Mouse (Mus musculus): ENCODE data around the gene Rcl1.

Gene Rcl1

GRCm38 (mm10) chr19:29151443-29151842, 50.3 kb downstream of the Rcl1 start:
- DNase-seq (ENCODE audit: low spot score): no peak

GRCm38 (mm10) chr19:29155552-29155951, 54.4 kb downstream of the Rcl1 start:
- no peak for DNase-seq (ENCODE audit: low spot score)

GRCm38 (mm10) chr19:29156417-29156816, 55.2 kb downstream of the Rcl1 start:
- no peak for DNase-seq (ENCODE audit: low spot score)

- no peak for DNase-seq (ENCODE audit: low spot score)
These were observed 56.7 kb downstream of the Rcl1 start for GRCm38 (mm10) chr19:29157678-29158466.

- DNase-seq (ENCODE audit: low spot score): no peak
These were observed 57.3 kb downstream of the Rcl1 start for GRCm38 (mm10) chr19:29158486-29158885.

- DNase-seq (ENCODE audit: low spot score): no peak
These were observed 62.8 kb downstream of the Rcl1 start for GRCm38 (mm10) chr19:29163817-29164527.

- DNase-seq (ENCODE audit: low spot score): no peak
These were observed 63.5 kb downstream of the Rcl1 start for GRCm38 (mm10) chr19:29164528-29165166.

- DNase-seq (ENCODE audit: low spot score): no peak
These were observed 66.8 kb downstream of the Rcl1 start for GRCm38 (mm10) chr19:29167938-29168337.

- no peak for DNase-seq (ENCODE audit: low spot score)
These were observed 79.2 kb downstream of the Rcl1 start for GRCm38 (mm10) chr19:29180336-29180735.

GRCm38 (mm10) chr19:29182166-29182565, 81.0 kb downstream of the Rcl1 start:
- DNase-seq (ENCODE audit: low spot score): no peak

- no peak for DNase-seq (ENCODE audit: low spot score)
These were observed 83.9 kb downstream of the Rcl1 start for GRCm38 (mm10) chr19:29185122-29185521.

GRCm38 (mm10) chr19:29185552-29186232, 84.5 kb downstream of the Rcl1 start:
- no peak for DNase-seq (ENCODE audit: low spot score)

GRCm38 (mm10) chr19:29188879-29189278, 87.7 kb downstream of the Rcl1 start:
- no peak for DNase-seq (ENCODE audit: low spot score)

Measured in ovary, postnatal 36 days (tissue).